Mouse (Mus musculus): ENCODE measurements around the gene Lyrm7. TPM values are rescaled to one million over a fixed set of nuclear protein-coding genes. Genes with fewer than 3 reads are reported as not detected.
A peak's percentile ranks its signal among the peaks of the same experiment; 100 is the strongest.

The Lyrm7 gene
- polyA plus RNA-seq (2012; rRNA removed), result 0.03 and 0.15 TPM in 2 replicates

DNA sequence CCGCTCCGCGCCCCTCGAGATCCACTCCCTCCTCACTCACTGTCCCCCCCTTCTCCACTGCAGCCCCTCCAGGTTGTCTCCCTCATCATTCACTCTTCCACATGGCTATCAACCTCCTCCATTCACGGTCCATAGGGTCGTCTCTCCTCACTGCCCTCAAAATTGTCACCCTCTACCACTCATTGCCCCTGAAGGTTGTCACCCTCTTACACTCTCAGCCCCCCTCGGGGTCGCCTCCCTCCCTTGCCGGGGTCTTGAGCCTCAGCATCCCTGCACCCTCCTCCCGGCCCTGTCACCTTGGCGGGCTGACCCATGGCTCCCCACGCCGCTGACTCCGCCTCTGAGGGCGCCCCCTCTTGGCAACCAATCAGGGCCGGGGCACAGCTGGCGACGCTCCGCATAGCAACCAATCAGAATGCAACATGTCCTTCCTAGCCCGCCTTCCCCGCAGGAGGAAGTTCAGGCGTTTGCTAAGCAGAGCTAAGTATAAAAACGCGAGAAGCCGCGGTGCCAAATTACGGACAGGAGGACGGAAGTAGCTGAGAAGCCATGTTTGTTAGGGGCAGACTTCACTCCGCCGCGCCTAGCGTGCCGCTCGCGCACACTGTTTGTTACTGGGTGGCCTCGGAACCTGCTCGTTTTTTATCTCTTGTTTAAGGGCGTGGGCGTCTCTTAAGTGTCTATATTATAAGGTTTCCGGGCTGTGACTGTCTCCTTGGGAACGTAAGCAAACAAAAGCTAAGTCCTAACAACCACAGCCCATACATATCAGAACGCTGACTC, at the start of gene Lyrm7:
Gene Lyrm7 (minus strand): TSS at position 661 of the 783 bp plus-strand sequence.
- peak within 1 kb of the TSS; percentile 78 for H3K4me3 ChIP-seq (ENCODE audit: low read depth, low read length)
- H3K36me3 ChIP-seq (ENCODE audit: control insufficient read depth, insufficient read depth, low read length), result no peaks in the 10 kb centered on the region

DNA sequence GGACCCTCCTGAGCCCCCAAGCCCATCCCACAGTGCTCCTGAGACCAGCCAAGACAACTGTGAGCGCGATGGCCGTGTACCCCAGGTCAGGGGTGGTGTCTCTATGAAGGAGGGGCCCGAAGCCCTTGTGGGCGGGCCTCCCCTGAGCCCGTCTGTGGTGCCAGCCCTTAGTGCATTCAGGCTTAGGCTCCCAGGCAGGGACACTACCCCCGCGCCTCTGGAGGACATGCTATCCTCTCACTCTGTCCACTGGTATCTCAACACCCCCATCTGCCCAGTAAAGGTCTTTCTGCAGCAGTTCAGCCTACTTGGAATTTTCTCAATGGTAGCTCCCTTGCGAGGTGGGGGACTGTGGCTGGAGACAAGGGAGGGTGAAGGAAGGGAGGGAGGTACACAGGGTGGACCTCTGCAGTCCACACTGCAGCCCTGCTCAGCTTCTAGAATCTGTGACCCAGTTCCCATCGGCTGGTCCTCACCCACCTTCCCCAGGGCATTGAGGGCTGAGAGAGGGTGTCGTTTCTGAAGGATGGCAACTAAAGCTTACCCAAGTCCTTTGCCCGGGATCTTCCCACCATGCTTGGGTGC, 49.5 kb upstream of the Lyrm7 start:
- TF ChIP-seq POLR2A (IDR thresholded peaks at IDR 0.05; ENCODE audit: low read depth, low read length) (no peak), CTCF (IDR thresholded peaks at IDR 0.05; ENCODE audit: extremely low read depth, insufficient read length, insufficient replicate concordance, low read depth, low read length) (no peak)
- no peak overlapping the region for H3K27ac ChIP-seq (ENCODE audit: insufficient read depth, low read depth, low read length)
- H3K4me1 ChIP-seq (ENCODE audit: control insufficient read depth, insufficient read depth, insufficient read length, low read length), result peaks cover 15% of the 10 kb centered on the region; the same call in 1 of the 2 replicates
- 89% methylated on average over 12 of the region's 12 CpGs for WGBS
- H3K27me3 ChIP-seq (ENCODE audit: control insufficient read depth, insufficient read depth, low read length), result no peaks in the 10 kb centered on the region
- H3K4me3 ChIP-seq (ENCODE audit: low read depth, low read length), result no peak overlapping the region
- H3K36me3 ChIP-seq (ENCODE audit: control insufficient read depth, insufficient read depth, low read length), result peaks cover 64% of the 10 kb centered on the region

More for the DNA sequence above, at the start of gene Lyrm7:
- TF ChIP-seq CTCF (IDR thresholded peaks at IDR 0.05; ENCODE audit: extremely low read depth, insufficient read length, insufficient replicate concordance, low read depth, low read length), result no peak
- TF ChIP-seq POLR2A (IDR thresholded peaks at IDR 0.05; ENCODE audit: low read depth, low read length), result peak; percentile 66
- WGBS, result under 1% methylated on average over 42 of the region's 42 CpGs
- Histone ChIP-seq H3K27me3 (ENCODE audit: control insufficient read depth, insufficient read depth, low read length) (no peaks in the 10 kb centered on the region), H3K27ac (ENCODE audit: insufficient read depth, low read depth, low read length) (peak within 1 kb of the TSS; percentile 70), H3K4me1 (ENCODE audit: control insufficient read depth, insufficient read depth, insufficient read length, low read length) (0 out of 2 replicates have a peak, but pooled peaks cover 1% of the 10 kb centered on the region)

GRCm38 (mm10) chr11:54909273-54909672, 48.6 kb upstream of the Lyrm7 start:
- peaks cover 56% of the 10 kb centered on the region for H3K36me3 ChIP-seq (ENCODE audit: control insufficient read depth, insufficient read depth, low read length)
- no peak overlapping the region for H3K4me3 ChIP-seq (ENCODE audit: low read depth, low read length)
- H3K27ac ChIP-seq (ENCODE audit: insufficient read depth, low read depth, low read length), result no peak overlapping the region
- 94% methylated on average over 11 of the region's 11 CpGs for WGBS
- H3K4me1 ChIP-seq (ENCODE audit: control insufficient read depth, insufficient read depth, insufficient read length, low read length), result peaks cover 23% of the 10 kb centered on the region; the same call in 1 of the 2 replicates
- no peak for TF ChIP-seq POLR2A (IDR thresholded peaks at IDR 0.05; ENCODE audit: low read depth, low read length)
- no peaks in the 10 kb centered on the region for H3K27me3 ChIP-seq (ENCODE audit: control insufficient read depth, insufficient read depth, low read length)

DNA sequence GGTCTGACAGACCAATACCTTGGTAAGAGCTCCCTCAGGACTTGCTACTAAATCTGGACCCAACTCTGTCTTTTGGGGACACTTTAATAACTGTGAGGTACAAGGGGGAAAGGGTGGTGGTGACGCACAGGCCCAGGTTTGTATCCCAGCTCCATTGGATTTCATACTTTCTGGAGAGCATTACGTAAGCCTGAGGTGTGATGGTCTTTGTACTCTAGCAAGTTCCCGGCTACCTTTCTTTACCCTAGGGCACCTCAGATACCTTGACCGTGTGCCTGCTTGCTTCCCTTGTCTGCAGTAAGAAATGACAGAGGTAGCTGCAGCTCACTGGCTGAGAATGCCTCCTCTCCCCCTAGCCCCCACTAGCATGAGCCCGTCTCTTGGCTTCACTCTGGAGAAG, 46.5 kb upstream of the Lyrm7 start:
- H3K4me1 ChIP-seq (ENCODE audit: control insufficient read depth, insufficient read depth, insufficient read length, low read length), result peaks cover 26% of the 10 kb centered on the region; the same call in 1 of the 2 replicates
- H3K4me3 ChIP-seq (ENCODE audit: low read depth, low read length), result no peak overlapping the region
- 74% methylated on average over 5 of the region's 5 CpGs for WGBS
- no peaks in the 10 kb centered on the region for H3K27me3 ChIP-seq (ENCODE audit: control insufficient read depth, insufficient read depth, low read length)
- peaks cover 37% of the 10 kb centered on the region for H3K36me3 ChIP-seq (ENCODE audit: control insufficient read depth, insufficient read depth, low read length)
- TF ChIP-seq POLR2A (IDR thresholded peaks at IDR 0.05; ENCODE audit: low read depth, low read length) (no peak), CTCF (IDR thresholded peaks at IDR 0.05; ENCODE audit: extremely low read depth, insufficient read length, insufficient replicate concordance, low read depth, low read length) (no peak)
- H3K27ac ChIP-seq (ENCODE audit: insufficient read depth, low read depth, low read length), result peak overlapping the region; percentile 44

GRCm38 (mm10) chr11:54906466-54906865, 45.8 kb upstream of the Lyrm7 start:
- WGBS, result 42% methylated on average over 4 of the region's 4 CpGs
- Histone ChIP-seq H3K4me3 (ENCODE audit: low read depth, low read length) (no peak overlapping the region), H3K4me1 (ENCODE audit: control insufficient read depth, insufficient read depth, insufficient read length, low read length) (peaks cover 26% of the 10 kb centered on the region; the same call in 1 of the 2 replicates), H3K27ac (ENCODE audit: insufficient read depth, low read depth, low read length) (peak overlapping the region; percentile 62), H3K27me3 (ENCODE audit: control insufficient read depth, insufficient read depth, low read length) (no peaks in the 10 kb centered on the region), H3K36me3 (ENCODE audit: control insufficient read depth, insufficient read depth, low read length) (peaks cover 30% of the 10 kb centered on the region)
- TF ChIP-seq CTCF (IDR thresholded peaks at IDR 0.05; ENCODE audit: extremely low read depth, insufficient read length, insufficient replicate concordance, low read depth, low read length) (no peak), POLR2A (IDR thresholded peaks at IDR 0.05; ENCODE audit: low read depth, low read length) (no peak)

GRCm38 (mm10) chr11:54905931-54906330, 45.2 kb upstream of the Lyrm7 start:
- Histone ChIP-seq H3K4me1 (ENCODE audit: control insufficient read depth, insufficient read depth, insufficient read length, low read length) (peaks cover 26% of the 10 kb centered on the region; the same call in 1 of the 2 replicates), H3K36me3 (ENCODE audit: control insufficient read depth, insufficient read depth, low read length) (peaks cover 25% of the 10 kb centered on the region), H3K27ac (ENCODE audit: insufficient read depth, low read depth, low read length) (peak overlapping the region; percentile 62), H3K4me3 (ENCODE audit: low read depth, low read length) (no peak overlapping the region), H3K27me3 (ENCODE audit: control insufficient read depth, insufficient read depth, low read length) (no peaks in the 10 kb centered on the region)
- WGBS, result 27% methylated on average over 4 of the region's 4 CpGs
- TF ChIP-seq POLR2A (IDR thresholded peaks at IDR 0.05; ENCODE audit: low read depth, low read length) (no peak), CTCF (IDR thresholded peaks at IDR 0.05; ENCODE audit: extremely low read depth, insufficient read length, insufficient replicate concordance, low read depth, low read length) (no peak)

GRCm38 (mm10) chr11:54905086-54905485, 44.4 kb upstream of the Lyrm7 start:
- WGBS, result 88% methylated on average over 3 of the region's 3 CpGs
- H3K27me3 ChIP-seq (ENCODE audit: control insufficient read depth, insufficient read depth, low read length), result no peaks in the 10 kb centered on the region
- no peak overlapping the region for H3K4me3 ChIP-seq (ENCODE audit: low read depth, low read length)
- peaks cover 17% of the 10 kb centered on the region for H3K36me3 ChIP-seq (ENCODE audit: control insufficient read depth, insufficient read depth, low read length)
- H3K27ac ChIP-seq (ENCODE audit: insufficient read depth, low read depth, low read length), result peak overlapping the region; percentile 44; the same call in 1 of the 2 replicates
- peaks cover 26% of the 10 kb centered on the region; the same call in 1 of the 2 replicates for H3K4me1 ChIP-seq (ENCODE audit: control insufficient read depth, insufficient read depth, insufficient read length, low read length)
- TF ChIP-seq CTCF (IDR thresholded peaks at IDR 0.05; ENCODE audit: extremely low read depth, insufficient read length, insufficient replicate concordance, low read depth, low read length) (no peak), POLR2A (IDR thresholded peaks at IDR 0.05; ENCODE audit: low read depth, low read length) (no peak)
